Mouse (Mus musculus) heart, embryonic 16.5 days (tissue): Measurements from ENCODE around the gene Il4ra. TPM values are rescaled to one million over a fixed set of nuclear protein-coding genes. Genes with fewer than 3 reads are reported as not detected.

Source experiments
- ATAC-seq: fragments of 200-750 bp; cut with Nextera tagmentation; replicated peaks from 2 replicates; pipeline ENCODE4 v1.8.0; 2017; ENCODE audit warnings: moderate number of reproducible peaks; ENCODE audit not compliant: insufficient read depth, low FRiP score; ENCODE audit errors: extremely low read depth
- H3K27ac ChIP-seq: fragments of 300-500 bp; sonication (generic); 2 replicates; pipeline ENCODE4 v1.5.1; 2014; ENCODE audit warnings: mild to moderate bottlenecking, low read length, control low read depth, moderate library complexity
- H3K27me3 ChIP-seq: fragments of 300-500 bp; sonication (generic); 2 replicates; pipeline ENCODE4 v1.6.1; 2014; ENCODE audit warnings: low read length, mixed read lengths; ENCODE audit not compliant: control insufficient read depth, insufficient read depth
- H3K36me3 ChIP-seq: fragments of 300-500 bp; sonication (generic); 2 replicates; pipeline ENCODE4 v1.6.1; 2014; ENCODE audit not compliant: control insufficient read depth, insufficient read depth
- H3K4me1 ChIP-seq: fragments of 300-500 bp; sonication (generic); 2 replicates; pipeline ENCODE4 v1.6.1; 2014; ENCODE audit warnings: low read length, mixed read lengths; ENCODE audit not compliant: control insufficient read depth, insufficient read depth
- H3K4me2 ChIP-seq: fragments of 300-500 bp; sonication (generic); 2 replicates; pipeline ENCODE4 v1.6.1; 2014; ENCODE audit warnings: low read depth, mild to moderate bottlenecking, control low read depth, low read length
- H3K4me3 ChIP-seq: fragments of 300-500 bp; sonication (generic); 2 replicates; pipeline ENCODE4 v1.5.1; 2014; ENCODE audit warnings: mild to moderate bottlenecking, control low read depth, low read length
- H3K9ac ChIP-seq: fragments of 300-500 bp; sonication (generic); 2 replicates; pipeline ENCODE4 v1.6.1; 2014; ENCODE audit warnings: low read length, control low read depth
- H3K9me3 ChIP-seq: fragments of 300-500 bp; sonication (generic); replicated peaks from 2 replicates; pipeline ENCODE4 v1.6.1; 2016; ENCODE audit warnings: low read length; ENCODE audit not compliant: control insufficient read depth
- WGBS: fragments of 180-500 bp; shearing (Covaris S2); extraction: QIAGEN DNeasy Blood & Tissue Kit; methylation state at CpG from one replicate; pipeline ENCODE4 v1.1.7; 2014; 5-methylcytosine and 5-hydroxymethylcytosine counted together
- polyA plus RNA-seq: library from polyadenylated mRNA; unstranded; fragments of >200 nt; fragmentation: Nextera tagmentation; extraction: Ambion mirVana; gene quantifications from 2 replicates; pipeline ENCODE4 v1.2.1, GENCODE M21; 2015

The Il4ra gene
- polyA plus RNA-seq, 1 experiment from 2014 or later: 7.3 TPM

GRCm38 (mm10) chr7:125597516-125598347 lies 45.8 kb downstream of the Il4ra start:
- ATAC-seq: no peak
- 82% methylated on average over 11 of the region's 11 CpGs for WGBS
- H3K4me1 ChIP-seq: no peaks in the 10 kb centered on the region; the same call in 1 of the 2 replicates
- H3K4me3 ChIP-seq: no peak overlapping the region
- no peaks in the 10 kb centered on the region for H3K36me3 ChIP-seq
- no peak overlapping the region for H3K4me2 ChIP-seq
- H3K9me3 ChIP-seq: no peaks in the 10 kb centered on the region
- H3K27me3 ChIP-seq: no peaks in the 10 kb centered on the region
- H3K27ac ChIP-seq: no peak overlapping the region
- H3K9ac ChIP-seq: no peak overlapping the region

- Histone ChIP-seq H3K27me3 (no peaks in the 10 kb centered on the region), H3K9me3 (no peaks in the 10 kb centered on the region), H3K4me2 (no peak overlapping the region), H3K9ac (no peak overlapping the region), H3K4me3 (no peak overlapping the region), H3K27ac (no peak overlapping the region), H3K4me1 (no peaks in the 10 kb centered on the region; the same call in 1 of the 2 replicates), H3K36me3 (no peaks in the 10 kb centered on the region)
- no peak for ATAC-seq
- WGBS: 40% methylated on average over 4 of the region's 4 CpGs
These were observed 47.6 kb downstream of the Il4ra start for GRCm38 (mm10) chr7:125599373-125599973.

GRCm38 (mm10) chr7:125600136-125600535 lies 48.2 kb downstream of the Il4ra start:
- 65% methylated on average over 10 of the region's 10 CpGs for WGBS
- H3K4me2 ChIP-seq: no peak overlapping the region
- H3K36me3 ChIP-seq: no peaks in the 10 kb centered on the region
- no peaks in the 10 kb centered on the region for H3K9me3 ChIP-seq
- no peak overlapping the region for H3K9ac ChIP-seq
- H3K27me3 ChIP-seq: no peaks in the 10 kb centered on the region
- no peak overlapping the region for H3K4me3 ChIP-seq
- no peak overlapping the region for H3K27ac ChIP-seq
- ATAC-seq: no peak
- H3K4me1 ChIP-seq: no peaks in the 10 kb centered on the region; the same call in 1 of the 2 replicates

GRCm38 (mm10) chr7:125600612-125601279 lies 48.8 kb downstream of the Il4ra start:
- Histone ChIP-seq H3K36me3 (no peaks in the 10 kb centered on the region), H3K27me3 (no peaks in the 10 kb centered on the region), H3K9ac (no peak overlapping the region), H3K4me2 (no peak overlapping the region), H3K27ac (no peak overlapping the region), H3K4me3 (no peak overlapping the region), H3K9me3 (no peaks in the 10 kb centered on the region), H3K4me1 (no peaks in the 10 kb centered on the region; the same call in 1 of the 2 replicates)
- ATAC-seq: no peak
- WGBS: 32% methylated on average over 6 of the region's 6 CpGs

GRCm38 (mm10) chr7:125601280-125601670 lies 49.4 kb downstream of the Il4ra start:
- H3K9ac ChIP-seq: no peak overlapping the region
- H3K36me3 ChIP-seq: no peaks in the 10 kb centered on the region
- no peak overlapping the region for H3K27ac ChIP-seq
- no peak overlapping the region for H3K4me2 ChIP-seq
- H3K4me3 ChIP-seq: no peak overlapping the region
- H3K9me3 ChIP-seq: no peaks in the 10 kb centered on the region
- 82% methylated on average over 6 of the region's 6 CpGs for WGBS
- ATAC-seq: no peak
- H3K4me1 ChIP-seq: no peaks in the 10 kb centered on the region; the same call in 1 of the 2 replicates
- H3K27me3 ChIP-seq: no peaks in the 10 kb centered on the region

GRCm38 (mm10) chr7:125601821-125602448 lies 50.0 kb downstream of the Il4ra start:
- Histone ChIP-seq H3K4me1 (no peaks in the 10 kb centered on the region; the same call in 1 of the 2 replicates), H3K27me3 (no peaks in the 10 kb centered on the region), H3K27ac (no peak overlapping the region), H3K4me2 (no peak overlapping the region), H3K9me3 (no peaks in the 10 kb centered on the region), H3K4me3 (no peak overlapping the region), H3K36me3 (no peaks in the 10 kb centered on the region), H3K9ac (no peak overlapping the region)
- 78% methylated on average over 11 of the region's 11 CpGs for whole genome bisulfite sequencing
- no peak for ATAC-seq

GRCm38 (mm10) chr7:125603185-125603631 lies 51.3 kb downstream of the Il4ra start, which contains the start of gene Il21r:
Gene Il21r, plus strand, starts transcription at chr7:125603429.
- H3K4me3 ChIP-seq: no peak within 1 kb of the TSS

GRCm38 (mm10) chr7:125604362-125605319 lies 52.7 kb downstream of the Il4ra start:
- Histone ChIP-seq H3K27me3 (no peaks in the 10 kb centered on the region), H3K27ac (no peak overlapping the region), H3K9ac (no peak overlapping the region), H3K36me3 (no peaks in the 10 kb centered on the region), H3K4me2 (no peak overlapping the region), H3K4me1 (no peaks in the 10 kb centered on the region), H3K9me3 (0 out of 2 replicates have a peak, but pooled peaks cover 3% of the 10 kb centered on the region), H3K4me3 (no peak overlapping the region)
- 76% methylated on average over 12 of the region's 12 CpGs for whole genome bisulfite sequencing
- no peak for ATAC-seq

More at GRCm38 (mm10) chr7:125603185-125603631, 51.3 kb downstream of the Il4ra start, which contains the start of gene Il21r:
- Histone ChIP-seq H3K4me1 (no peaks in the 10 kb centered on the region), H3K27me3 (no peaks in the 10 kb centered on the region), H3K36me3 (no peaks in the 10 kb centered on the region), H3K4me2 (no peak within 1 kb of the TSS), H3K9me3 (no peaks in the 10 kb centered on the region), H3K9ac (no peak within 1 kb of the TSS), H3K27ac (no peak within 1 kb of the TSS)
- ATAC-seq: no peak
- WGBS: 48% methylated on average over 11 of the region's 11 CpGs
